Mouse (Mus musculus) brain, adult 2 months (tissue): ENCODE results near the gene Dennd1a.

Experiments
- DNase-seq: peaks from one replicate; pipeline ENCODE4 v3.0.0; 2011; ENCODE audit warnings: low read depth, low spot score

Gene Dennd1a

DNA sequence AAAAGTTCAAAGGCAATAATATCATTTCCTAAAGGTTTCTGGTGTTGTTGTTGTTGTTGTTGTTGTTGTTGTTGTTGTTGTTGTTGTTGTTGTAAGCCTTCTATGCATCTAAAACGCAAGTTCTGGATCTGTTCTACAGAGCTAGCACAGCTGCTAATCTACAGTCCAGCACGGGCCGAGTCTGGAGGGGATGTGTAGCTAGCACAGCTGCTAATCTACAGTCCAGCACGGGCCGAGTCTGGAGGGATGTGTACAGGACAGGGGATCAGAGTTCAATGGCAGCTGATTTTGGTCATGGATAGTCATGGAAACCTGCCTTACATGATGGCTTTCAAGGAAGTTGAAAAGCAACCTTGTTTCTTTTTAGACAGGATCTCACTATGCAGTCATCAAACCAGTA, 57.3 kb downstream of the Dennd1a start:
- DNase-seq = no peak

- no peak for DNase-seq
Measured at GRCm38 (mm10) chr2:38223759-38224158, 63.4 kb downstream of the Dennd1a start.

GRCm38 (mm10) chr2:38221461-38221860, 65.7 kb downstream of the Dennd1a start:
- DNase-seq = no peak

GRCm38 (mm10) chr2:38220687-38221435, 66.3 kb downstream of the Dennd1a start:
- DNase-seq = peak; percentile 20

DNA sequence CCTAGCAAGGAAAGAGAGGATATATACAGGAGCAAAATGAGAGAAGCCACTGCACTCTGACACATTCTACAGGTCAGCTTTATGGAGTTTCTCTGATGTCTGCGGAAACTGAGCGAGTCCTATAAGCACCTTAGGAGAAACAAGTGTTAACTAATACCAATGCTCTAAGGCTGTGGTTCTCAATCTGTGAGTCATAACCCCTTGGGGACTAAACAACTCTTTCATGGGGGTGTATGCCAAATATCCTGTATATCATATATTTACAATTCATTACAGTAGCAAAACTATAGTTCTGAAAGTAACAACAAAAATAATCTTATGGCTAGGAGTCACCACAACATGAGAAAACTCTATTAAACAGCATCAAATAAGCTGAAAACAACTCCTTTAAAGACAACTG, 67.5 kb downstream of the Dennd1a start:
- DNase-seq = no peak

- no peak for DNase-seq
Measured at GRCm38 (mm10) chr2:38213041-38213440, 74.1 kb downstream of the Dennd1a start.

- no peak for DNase-seq
Measured at GRCm38 (mm10) chr2:38211426-38211825, 75.8 kb downstream of the Dennd1a start.

GRCm38 (mm10) chr2:38207752-38208151, 79.4 kb downstream of the Dennd1a start:
- DNase-seq = no peak

DNA sequence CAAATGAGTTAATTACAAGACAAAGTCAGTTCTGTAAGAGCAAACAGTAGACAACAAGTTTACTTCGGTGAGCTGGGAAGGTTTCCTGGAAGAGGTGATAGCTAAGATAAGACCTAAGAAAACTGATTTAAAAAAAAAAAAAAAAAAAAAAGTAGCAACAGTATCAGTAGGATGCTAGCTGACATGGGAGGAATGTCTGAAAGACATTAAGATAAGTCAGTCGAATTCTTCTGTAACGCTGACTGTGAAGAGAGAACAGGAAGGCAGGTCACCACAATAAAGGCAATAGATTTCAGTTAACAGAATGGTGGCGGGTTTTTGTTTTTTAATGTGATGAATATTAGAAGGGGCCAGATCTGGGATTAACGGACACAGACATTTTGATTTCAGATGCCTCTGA, 81.9 kb downstream of the Dennd1a start:
- DNase-seq = no peak

GRCm38 (mm10) chr2:38204696-38205095, 82.5 kb downstream of the Dennd1a start:
- no peak for DNase-seq

- no peak for DNase-seq
Measured at GRCm38 (mm10) chr2:38198072-38198471, 89.1 kb downstream of the Dennd1a start.

DNA sequence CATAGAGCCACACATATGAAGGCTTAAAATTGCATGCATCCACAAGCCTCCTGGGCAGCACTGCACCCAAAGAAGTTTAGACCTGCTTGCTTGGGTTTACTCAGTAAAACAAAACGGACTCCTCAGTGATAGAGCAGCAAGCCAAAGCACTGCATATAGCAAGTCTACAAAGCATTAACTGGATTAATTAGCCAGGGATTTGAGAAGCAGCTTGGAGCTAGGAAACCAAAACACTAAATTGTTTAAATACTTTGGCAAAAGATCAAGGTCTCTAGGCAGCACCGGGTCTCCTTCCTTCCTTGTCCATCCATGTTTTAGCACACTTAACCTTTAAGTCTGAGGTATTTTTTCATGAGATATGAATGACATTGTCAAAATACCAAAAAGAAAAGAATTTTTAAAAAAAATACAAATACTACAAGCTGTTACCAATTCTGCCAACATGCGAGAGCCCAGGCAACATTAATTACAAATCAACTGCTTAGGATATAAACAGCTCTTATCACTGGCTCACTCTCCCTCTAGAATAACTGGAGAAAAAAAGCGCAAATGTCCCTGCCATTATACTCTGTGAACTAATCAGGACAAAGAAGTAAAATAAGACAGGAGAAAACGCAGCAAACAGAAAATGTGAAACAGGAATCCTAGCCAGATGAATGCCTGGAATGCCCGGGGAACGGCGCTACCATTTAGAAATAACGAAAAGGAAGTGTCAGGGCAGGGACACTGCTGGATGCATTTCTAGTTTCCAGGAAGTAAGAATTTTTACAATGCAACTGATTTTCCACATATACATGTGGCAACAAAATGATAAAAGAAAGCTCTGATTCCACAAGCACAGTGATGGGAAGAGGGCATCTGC, 90.8 kb downstream of the Dennd1a start:
- DNase-seq = no peak

DNA sequence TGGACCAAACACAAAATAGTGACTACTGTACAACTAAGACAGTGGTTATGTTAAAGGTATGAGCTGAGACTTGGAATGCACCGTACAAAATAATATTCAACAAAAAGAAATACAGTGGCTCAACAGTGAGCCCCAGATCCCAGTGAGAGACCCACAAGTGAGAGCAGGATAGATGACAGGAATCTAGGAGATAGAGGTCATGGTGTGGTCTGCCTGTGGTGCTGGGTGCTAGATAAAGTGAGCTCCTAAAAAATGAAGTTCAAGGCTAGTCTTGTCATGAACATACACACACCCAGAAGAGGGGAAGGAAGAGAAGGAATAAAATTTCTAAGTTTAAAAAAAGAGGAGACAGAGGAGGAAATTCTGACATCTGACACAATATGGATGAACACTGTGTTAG, 95.2 kb downstream of the Dennd1a start:
- DNase-seq = no peak

- no peak for DNase-seq
Measured at GRCm38 (mm10) chr2:38191601-38192000, 95.6 kb downstream of the Dennd1a start.

GRCm38 (mm10) chr2:38186438-38186837, 100.8 kb downstream of the Dennd1a start:
- DNase-seq = no peak

DNA sequence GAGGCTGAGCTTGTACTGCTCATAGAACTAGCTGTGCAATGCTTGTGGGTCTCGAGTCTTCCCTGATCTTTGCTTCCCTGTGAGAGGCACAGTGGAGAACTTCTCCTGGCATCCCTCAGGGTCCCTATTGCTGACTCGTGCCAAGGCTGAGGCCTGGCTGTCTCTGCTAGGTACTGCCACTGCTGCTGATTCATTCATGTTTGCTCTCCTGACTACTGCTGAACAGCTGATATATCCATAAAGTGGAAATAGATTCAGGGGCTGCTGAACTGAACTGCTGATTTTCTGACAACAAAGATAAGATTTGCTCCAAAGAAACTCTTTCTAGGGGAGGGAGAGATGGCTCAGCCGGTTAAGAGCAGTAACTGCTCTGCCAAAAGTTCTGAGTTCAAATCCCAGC, 102.2 kb downstream of the Dennd1a start:
- no peak for DNase-seq

GRCm38 (mm10) chr2:38183881-38184280, 103.3 kb downstream of the Dennd1a start:
- DNase-seq = no peak

GRCm38 (mm10) chr2:38182283-38182682, 104.9 kb downstream of the Dennd1a start:
- no peak for DNase-seq

DNA sequence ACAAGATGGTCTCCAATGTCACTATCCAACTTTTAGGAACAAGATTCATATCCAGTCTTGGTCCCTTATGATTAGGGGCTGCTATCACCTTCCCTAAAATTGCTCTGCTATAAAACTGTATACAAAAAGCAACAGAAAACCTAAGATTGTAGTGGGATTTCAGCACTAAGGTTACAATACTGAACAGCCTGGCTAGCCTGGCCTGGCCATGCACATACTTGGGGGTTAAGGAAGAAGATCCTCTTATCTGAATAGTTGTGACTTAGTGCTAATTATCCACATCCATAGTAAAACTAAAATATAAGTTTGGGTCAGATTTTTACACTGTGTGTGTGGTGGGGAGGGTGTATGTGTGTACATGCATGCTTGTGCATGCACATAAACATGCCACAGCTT, 109.6 kb downstream of the Dennd1a start:
- DNase-seq = no peak

GRCm38 (mm10) chr2:38176870-38177582, 110.2 kb downstream of the Dennd1a start:
- DNase-seq = no peak

DNA sequence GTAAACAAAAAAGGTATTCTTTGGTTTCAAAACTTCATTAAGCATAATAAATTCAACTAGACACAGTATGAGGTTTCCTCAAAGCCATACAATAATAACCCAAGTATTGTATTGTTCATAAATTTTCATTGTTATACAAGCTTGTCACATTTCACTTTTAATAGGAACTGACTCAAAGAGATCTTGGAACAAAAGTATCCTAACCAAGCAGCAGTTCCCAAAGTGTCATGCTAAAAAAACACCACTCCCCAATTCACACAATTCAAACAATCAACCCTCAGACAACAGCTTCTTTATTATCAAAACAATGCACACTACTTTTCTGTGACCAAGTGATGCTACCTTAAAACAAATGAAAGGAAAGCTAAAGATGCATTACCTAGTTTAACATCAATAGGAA, 111.9 kb downstream of the Dennd1a start:
- no peak for DNase-seq

GRCm38 (mm10) chr2:38168606-38169005, 118.6 kb downstream of the Dennd1a start:
- peak; percentile 27 for DNase-seq
